Mouse (Mus musculus) adrenal gland, postnatal 25 days (tissue): ENCODE results near the gene Atp8b3. TPM values are rescaled to one million over a fixed set of nuclear protein-coding genes. Genes with fewer than 3 reads are reported as not detected.

Experiments used
- DNase-seq: peaks from one replicate; pipeline ENCODE4 v3.0.0; 2021; ENCODE audit warnings: mixed read lengths
- long read RNA-seq: library from polyadenylated mRNA; stranded (forward); transcript quantifications from one replicate; pipeline ENCODE4 v2.0.0, GENCODE M21; 2021
- total RNA-seq: library from RNA; stranded (reverse); gene quantifications from 2 replicates; pipeline ENCODE4 v1.2.3, GENCODE M21; 2021

Atp8b3 gene
- total RNA-seq = 0.29 and 0.64 TPM in 2 replicates
- long read RNA-seq, partial matches to known transcripts = 0 of 1 reads
- long read RNA-seq, other reads (novel, unspliced or antisense) = 1 of 1 reads

DNA sequence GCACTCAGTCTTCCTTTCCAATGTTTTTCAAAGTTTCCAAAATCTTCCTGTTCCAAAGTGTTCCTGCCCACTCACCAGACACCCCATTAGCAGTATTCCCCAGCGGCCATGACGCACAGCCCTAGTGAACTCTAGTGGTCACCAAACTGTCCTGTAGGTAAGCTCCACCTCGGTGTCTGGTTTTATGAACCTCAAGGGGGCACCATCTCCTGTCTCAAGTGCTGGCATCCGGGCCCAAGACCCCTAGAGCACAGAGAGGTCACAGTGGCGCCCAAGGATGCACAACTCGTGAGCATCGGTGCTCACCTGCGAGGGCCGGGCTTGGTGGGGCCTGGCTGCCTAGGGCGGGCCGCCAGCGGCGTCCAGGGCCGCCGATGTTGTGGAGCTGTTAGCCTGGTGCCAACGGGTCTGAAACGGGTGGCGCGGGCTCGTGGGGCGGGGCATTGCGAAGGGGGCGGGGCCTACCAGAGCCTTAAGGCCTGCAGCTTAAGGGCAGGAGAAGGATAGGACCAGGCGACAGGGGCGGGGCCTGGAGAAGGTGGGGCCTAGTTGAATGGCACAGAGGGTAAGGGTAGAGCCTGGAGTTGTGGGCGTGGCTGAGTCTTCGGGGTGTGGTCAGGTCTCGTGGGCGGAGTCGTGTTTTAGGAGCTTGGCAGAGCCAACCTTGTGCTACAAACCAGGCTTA, at the start of gene Atp8b3:
Gene Atp8b3, minus strand, starts transcription at position 415 of the 685 bp plus-strand sequence.
- DNase-seq = peak; percentile 89

DNA sequence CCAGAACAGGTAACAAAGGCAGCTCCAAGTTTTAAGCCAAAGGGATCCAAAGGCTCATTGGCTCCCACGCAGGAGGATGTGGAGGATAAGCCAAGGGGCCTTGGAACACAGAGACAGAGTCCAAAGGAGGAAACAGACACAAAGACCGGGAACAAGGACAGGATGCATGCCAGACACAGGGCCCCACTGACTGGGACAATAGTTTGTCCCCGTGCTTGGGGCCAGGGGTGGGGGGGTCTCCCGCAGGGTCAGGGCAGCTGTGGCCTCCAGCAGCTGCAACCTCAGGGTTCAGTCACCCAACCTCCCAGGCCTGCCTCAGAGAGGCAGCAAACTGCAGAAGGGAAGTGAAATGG, 48.4 kb upstream of the Atp8b3 start:
- DNase-seq = no peak

DNA sequence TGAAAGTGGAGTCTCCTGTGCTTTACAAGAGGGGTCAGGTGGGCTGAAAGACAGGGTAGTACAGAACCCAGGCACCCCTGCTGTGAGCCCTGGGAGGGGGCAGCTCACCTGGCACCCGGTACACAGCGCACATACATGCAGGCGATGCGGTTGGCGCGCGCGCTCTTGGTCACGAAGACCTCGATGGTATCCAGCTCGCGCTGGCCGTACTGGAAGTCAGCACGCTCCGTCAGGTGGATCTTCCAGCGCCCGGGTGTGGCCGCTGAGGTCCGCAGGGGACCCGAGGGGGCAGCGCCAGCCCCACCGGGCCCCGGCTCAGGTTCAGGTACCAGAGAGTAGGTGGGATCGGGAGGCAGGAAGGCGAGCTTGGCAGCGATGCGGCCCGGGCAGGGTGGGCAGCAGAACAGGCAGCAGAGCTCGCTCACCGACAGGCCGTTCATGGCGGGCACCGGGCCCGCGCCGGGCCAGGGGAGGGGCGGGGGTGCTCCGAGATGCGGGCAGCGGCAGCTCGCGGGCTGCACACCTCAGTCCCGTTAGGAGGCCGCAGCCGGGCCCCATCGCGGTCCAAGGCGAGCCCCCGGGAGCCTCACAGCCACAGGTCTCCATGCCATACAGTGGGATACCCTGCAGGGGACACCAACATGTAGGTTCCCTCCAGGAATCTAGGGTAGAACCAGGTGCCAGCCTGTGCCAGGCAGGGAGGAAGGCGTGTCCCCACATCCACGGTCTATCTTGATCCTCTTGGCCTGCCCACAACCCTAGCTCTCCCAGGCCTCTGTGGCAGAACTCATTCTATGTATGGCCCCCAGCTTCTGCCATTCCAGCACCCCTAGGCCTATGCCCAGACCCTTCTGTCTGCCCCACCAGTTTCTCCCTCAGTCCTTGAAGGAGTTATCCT, 47.7 kb upstream of the Atp8b3 start:
- no peak for DNase-seq

DNA sequence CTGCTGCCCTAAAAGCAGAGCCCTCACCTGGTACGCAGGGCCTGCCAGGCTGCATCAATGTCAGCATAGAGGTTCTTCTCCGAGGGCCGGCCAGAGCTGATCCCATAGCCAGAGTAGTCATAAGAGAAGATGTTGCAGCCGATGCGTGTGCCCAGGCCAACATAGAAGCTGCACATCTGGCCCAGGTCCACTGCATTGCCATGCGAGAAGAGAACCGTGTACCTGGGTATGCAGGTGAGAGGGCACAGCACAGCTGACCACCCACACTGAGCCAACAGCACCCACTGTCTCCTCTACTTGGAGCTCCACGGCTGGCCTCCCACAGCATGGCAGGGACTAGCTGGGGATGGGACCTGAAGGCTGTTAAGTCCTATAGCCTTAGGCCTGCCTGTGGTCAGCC, 46.7 kb upstream of the Atp8b3 start:
- no peak for DNase-seq

DNA sequence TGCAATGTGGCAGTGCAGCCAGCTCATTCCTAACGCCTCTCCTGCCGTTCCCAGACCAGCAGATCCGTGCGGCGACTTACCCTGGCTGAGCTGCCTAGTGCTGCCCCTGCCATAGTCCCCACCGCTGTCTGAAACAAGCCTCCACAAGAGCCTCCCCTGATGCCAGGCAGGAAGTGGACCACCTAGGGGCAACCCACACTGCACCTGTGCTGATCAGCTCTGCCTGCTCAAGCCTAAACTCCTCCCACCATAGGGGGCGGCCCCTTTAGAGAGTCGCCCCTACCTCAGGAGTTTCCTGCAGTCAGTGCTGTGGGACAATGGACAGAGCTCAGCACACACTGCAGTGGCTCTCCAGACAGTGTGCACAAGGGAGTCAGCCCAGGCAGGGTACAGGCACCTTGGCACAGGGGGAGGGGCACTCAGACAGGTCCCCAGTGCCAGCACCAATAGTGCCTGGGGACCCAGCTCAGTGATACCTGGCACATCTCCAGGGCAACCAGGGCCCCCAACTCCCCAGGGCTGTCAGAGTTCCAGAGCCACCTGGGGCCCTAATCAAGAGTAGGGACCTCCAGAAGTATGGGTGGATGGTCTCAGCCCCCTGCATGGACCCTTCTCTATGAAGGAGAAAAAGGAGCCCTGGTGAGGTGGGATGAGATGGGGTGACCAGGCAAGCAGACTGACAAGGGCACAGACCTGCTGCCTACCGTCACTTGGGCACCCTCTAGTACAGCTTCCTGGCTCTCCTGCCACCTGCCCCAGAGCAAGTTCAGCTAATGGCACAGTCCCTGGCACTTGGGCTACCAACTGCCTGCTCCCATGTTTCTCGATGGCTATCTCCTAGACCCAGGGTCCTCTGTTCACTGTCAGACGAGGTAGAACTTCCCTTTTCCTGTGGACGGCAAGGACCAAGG, 46.0 kb upstream of the Atp8b3 start:
- DNase-seq = no peak

DNA sequence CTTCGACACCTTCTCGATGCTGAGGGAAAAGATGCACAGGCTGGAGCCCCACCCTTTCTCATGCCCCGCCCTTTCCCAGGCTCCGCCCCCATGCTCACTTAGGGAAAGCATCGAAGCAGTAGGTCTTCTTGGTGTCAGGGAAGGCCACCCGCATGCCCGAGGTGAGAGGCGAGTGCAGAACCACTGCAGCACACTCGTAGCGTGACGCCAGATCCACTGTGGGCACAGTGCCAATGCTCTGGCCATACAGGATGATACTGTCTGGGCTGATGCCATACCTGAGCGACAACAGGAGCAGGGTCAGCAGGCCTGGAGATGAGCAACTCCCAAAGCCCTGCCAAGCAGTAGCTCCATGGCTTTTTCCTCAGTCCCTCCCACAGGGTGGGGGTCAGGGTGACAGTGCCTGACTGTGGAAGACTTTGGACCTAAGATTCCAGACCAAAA, 45.1 kb upstream of the Atp8b3 start:
- no peak for DNase-seq

DNA sequence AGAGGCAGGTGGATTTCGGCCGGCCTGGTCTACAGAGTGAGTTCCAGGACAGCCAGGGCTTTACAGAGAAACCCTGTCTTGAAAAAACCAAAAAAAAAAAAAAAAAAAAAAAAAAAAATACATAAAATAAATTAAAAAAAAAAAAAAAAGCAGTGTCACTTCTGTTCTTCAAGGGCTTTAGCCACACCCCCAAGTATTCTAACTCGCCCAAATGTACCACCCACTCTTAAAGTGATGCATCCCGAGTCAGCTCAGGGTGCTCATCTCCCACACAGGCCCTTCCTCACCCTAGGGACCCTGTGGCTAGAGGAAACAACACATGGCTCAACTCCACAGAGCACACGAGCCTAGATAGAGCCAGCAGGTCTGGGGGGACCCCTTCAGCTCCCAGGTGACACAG, 44.1 kb upstream of the Atp8b3 start:
- DNase-seq = no peak

DNA sequence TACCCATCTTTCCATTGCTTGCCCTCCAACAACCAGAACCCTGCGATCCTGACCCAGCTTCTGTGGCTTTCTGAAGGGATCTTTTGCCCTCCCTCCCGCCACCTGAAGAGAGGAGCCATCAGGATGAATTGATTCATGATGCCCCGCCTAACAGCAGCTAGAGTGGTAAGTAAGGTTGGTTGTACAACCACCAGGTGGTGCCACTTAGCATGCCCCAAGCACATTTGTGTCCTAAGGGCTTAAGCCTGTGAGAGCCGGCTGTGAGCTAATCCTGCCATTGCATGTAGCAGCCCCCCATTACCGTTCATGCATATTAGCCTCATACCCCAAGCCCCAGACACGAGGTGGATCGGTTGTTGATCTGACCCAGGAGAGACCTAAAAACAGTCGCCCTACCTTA, 40.0 kb upstream of the Atp8b3 start:
- DNase-seq = peak; percentile 51

DNA sequence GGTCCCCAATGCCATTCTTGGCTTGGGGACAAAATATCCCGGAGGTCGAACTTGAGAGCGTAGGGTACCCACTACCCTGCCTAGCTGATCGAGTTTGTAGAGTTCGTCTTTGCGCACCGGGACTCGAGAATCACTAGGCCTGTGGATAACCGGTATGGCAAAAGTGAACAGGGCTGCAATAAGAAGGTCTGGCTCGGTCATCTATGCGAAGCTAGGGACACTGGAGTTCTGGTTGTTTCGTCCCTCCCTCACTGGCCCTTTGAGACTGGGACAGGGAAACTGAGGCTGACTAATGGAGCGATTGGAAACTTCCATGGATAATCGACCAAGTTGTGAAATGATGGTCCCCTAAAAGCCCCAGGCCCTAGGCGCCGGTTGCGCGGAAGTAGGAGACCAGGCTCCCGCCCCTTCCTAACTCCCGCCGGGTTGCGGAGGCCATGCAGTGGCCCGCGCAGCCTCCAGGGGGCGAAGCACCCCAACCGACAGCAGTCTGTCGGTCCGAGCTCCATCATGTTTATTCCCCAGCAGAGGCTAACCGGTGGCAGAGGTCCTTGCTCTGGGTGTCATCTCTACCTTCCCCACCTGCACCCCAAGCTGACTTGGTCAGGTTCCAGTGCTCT, 39.3 kb upstream of the Atp8b3 start:
- DNase-seq = peak; percentile 87

DNA sequence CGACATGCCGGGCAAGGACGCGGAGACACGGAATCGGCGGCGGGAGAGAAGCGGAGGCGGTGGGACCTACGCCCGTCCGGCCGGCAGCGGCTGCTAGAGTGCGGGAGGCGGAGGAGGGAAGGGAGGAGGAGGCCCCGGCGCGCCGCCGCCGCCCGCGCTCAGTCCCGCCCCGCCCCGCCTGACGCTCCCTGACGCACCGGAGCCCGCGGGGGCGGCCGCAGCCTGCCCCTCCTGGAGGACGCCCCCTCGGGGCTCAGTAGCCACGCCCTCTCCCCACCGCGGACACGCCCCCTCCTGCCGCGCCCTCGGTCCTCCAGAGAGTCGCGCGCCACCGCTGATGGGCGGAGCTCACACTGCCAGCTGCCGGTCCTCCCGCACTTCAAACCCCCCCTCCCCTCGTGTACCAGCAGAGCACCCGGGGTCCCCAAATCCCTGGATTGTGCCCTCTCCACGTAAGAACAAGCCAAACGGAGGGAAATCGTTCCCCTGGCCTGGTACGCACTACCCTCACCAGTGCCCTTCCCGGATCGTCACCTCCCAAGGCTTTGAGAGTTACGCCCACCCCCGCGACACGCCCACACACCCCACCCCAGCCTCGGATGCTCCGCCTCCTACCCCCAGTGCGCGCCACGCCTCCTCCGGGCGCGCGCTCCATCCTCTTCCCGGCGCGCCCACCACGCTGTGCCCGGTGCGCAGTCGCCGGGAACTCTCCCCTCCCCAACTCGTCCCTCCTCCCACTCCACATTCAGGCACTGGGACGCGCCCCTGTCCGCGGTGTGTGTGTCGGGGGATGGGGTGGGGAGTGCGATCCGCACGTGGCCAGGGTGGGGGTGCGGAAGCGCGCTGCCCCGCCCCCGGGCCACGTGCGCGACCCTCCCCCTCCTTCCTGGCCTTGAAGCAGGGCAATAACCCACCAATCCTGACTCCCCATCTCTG, 38.5 kb upstream of the Atp8b3 start, which contains the start of gene Klf16:
Gene Klf16, minus strand, starts transcription at position 127 of the 936 bp plus-strand sequence.
- DNase-seq = peak; percentile 99

DNA sequence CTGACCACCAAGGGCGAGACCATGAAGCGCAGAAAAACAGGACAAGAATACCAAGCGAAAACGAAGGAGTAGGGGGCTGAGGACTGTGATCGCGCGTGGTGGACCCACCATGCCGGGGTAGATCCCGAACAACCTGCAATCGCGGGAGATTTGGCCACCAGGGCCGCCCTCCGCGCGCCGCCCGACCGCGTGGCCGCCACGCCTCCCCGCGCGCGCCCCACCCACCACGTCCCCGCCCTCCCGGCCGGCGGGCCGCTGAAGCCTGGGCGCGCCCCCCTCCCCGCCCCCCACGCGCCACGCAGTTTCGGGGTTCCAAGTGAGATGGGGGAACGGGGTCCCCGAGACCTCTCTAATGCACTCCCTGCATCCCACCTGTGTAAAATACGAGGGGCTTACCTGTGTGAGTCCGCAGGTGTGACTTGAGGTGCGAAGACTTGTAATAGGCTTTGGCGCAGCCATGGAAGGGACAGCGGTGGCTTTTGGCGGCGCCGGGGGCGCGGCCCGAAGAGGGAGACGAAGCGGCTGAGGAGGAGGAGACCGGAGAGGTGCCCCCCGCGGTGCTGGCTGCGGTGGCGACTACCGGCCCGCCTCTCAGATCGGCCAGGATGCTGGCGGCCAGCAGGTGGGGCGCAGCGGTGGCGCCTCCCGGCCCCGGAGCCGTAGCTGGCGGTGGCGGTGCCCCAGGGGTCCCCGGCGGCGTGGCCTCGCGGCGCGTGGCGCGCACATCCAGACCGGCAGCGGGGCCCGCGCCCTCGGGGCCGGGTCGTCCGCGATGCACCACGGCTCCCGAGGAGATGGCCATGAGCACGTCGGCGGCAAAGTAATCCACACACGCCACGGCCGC, 37.6 kb upstream of the Atp8b3 start:
- peak; percentile 72 for DNase-seq

DNA sequence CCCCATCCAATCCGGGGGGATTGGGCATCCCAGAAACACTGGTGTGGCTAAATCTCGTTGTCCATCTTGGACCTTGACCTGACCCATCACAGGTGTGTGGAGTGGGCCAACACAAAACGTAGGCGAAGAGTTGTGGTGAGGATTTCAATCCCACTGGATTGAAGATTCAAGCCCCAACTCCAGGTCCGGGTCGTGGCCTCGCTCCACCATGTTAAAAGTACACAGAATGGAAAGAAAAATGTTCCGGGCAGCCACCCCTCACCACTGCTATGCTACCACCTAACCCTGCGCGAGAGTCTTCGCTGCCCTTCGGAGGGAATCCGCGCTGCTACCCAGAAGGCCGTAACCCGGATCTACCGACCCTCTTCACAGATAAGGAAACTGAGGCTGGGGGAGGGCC, 37.0 kb upstream of the Atp8b3 start:
- no peak for DNase-seq

DNA sequence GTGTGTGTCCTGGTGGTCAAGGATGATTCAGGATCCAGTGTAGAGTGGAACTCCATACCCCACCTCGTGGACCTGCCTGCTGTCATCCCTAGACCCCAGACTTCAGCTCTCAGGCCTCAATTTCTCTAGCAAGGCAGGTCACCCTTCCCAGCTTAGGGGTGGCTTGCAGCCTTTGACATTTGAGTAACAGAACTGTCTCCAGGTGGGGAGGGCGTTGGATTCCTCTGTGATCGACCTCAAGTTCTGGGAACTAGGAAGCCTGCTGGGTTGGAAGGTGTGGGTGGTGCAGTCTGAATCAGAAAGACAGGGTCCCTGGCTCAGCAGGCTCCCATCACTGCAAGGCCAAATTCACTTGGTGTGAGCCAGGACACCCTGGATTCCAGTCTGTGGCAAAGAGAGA, 36.0 kb upstream of the Atp8b3 start:
- no peak for DNase-seq

DNA sequence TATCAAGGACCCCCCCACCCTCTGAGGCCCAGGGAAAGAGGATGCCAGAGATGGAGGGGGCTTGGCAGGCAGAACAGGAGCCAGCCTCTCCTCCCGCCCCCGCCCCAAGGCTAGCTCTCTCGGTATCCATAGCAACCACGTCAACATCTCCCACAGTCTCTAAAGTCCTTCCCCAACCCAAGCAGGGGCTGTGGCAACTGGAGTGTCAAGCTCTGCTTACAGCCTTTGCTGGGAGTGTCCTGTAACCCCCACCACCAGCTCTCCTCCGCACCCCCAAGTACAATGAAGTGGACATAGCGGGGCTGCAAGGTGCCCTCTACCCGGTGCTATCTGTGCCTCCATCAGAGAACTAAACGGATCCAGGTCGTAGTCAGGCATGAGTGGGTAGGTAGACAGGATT, 35.0 kb upstream of the Atp8b3 start:
- no peak for DNase-seq

DNA sequence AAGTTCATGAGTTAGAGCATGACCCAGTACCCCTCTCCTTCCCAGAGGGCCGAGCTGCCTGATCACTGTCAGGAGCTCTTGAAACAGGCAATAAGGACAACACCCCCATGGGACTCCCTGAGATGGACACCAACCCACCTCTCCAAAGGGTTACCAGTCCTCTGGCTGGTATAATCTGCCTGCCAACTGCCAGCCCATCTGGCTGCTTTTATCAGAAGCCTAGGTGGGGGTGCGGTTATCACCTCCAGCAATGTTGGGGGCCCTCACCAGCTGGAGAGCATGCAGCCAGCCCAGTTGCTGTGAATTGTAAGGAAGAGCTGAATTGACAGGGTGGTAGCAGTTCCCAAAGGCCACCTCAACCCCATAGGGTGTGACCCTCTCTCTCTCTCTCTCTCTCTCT, 33.6 kb upstream of the Atp8b3 start:
- DNase-seq = no peak

DNA sequence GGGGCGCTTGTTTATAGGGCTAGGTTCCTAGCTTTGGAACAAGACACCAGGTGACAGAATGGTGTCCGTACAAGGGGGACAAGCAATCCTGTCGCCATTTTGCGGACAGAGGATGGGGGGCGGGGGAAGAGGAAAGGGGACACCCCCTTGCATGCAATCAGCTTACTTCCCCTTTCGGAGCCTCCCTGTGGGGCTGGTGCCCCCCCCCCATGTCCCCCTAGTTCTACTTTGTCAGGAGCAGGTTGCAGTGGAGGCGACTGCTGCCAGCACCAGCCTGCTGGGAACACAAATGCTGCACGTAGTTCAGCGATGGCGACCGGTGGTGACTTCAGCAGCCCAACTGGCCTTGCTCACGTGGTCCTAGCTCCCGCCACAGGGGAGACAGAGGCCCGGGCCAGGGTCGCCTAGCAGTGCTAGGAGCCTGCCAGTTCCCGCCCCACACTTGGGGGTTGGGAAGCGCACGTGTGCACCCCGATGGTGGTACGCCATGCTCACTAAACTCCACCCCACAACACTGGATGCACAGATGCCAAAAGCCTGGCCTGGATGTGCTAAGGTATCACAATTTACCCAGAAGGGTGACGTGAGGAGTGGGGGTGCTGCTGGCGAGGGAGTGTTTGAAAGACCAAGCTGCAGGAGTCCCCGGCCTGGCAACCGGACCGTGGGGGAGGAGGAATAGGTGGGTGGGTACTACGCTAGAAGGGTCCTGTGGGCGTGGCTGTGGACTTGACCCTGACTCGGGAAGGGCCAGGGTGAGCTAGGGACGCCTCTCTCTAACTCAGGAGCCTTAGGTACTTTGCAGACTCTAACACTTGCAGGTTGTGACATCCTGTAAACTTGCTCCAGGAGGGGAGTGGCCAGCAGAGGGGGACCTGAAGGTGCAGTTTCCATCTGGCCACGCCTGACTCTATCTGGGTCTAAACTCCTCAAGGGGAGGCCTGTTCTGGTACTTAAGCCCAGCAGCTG, 32.2 kb upstream of the Atp8b3 start:
- no peak for DNase-seq

DNA sequence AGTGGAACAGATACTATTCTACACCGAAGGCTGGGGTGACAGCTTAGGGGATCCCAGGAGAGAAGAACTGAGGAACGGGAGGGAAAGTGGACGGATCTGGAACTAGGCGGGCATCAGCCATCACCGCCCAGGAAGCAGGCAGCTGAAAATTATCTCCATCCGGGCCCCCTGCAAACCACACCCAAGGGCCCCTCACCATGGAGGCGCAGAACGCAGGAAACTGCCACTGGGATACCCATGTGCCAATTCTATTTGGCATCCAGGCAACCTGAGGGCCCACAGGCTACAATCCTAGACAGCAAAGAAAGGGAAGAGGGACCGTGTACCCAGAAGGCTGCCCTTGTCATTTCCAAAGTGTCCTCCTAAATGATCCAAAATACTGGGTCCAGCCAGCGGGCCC, 31.5 kb upstream of the Atp8b3 start:
- no peak for DNase-seq

DNA sequence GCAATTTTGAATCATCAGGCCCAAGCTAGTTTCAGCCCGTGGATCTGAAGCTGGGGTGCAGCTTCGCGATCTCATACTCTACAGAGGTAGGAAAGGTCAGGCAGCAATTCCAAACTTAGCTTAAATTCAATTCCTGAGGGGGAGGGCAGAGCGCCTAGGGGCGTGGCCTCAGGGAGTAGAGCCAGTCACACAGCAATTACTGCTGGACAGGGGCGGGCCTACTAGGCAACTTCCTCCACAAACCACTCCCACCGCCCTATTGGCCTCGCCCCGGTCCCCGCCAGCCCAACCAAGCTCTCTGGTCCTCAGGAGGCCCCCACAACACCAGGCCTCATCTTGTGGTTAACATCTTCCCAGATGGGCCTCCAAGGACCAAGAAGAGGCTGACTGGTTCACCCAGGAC, 30.7 kb upstream of the Atp8b3 start:
- DNase-seq = peak; percentile 57

DNA sequence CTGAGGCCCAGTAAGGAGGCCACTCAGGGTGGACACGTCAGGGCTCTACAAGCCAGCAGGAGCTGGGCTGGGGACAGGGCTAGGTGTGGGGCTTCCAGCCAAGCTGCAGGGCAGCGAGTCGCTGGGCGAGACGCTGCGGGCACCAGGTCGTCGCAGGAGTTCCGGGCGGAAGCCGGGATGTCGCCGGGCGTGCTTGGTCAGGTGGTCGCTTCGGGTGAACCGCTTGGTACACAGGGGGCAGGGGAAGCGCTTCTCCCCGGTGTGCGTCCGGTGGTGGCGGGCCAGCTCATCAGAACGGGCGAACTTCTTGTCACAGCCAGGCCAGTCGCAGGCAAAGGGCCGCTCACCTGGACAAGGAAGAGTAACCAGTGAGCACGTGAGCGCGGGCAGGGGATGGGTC, 30.0 kb upstream of the Atp8b3 start:
- DNase-seq = no peak
